Mouse (Mus musculus) activated CD4-positive, CD25-positive, alpha-beta regulatory T cell, adult 4 months (primary cell): Measurements from ENCODE around the gene Bcl9. TPM values are rescaled to one million over a fixed set of nuclear protein-coding genes. Genes with fewer than 3 reads are reported as not detected.

ENCODE experiments used
- ATAC-seq: one replicate; pipeline ENCODE4 v1.8.0; 2017
- polyA plus RNA-seq, 2 experiments: library from polyadenylated mRNA; unstranded; fragments of 100-300 nt; shearing (Covaris generic); gene quantifications; one replicate each; pipeline ENCODE4 v1.2.1; 2017

The Bcl9 gene
- polyA plus RNA-seq, 2 experiments from 2014 or later: 2.7 to 3.2 TPM

- no peak for ATAC-seq
These were observed 65.9 kb downstream of the Bcl9 start for GRCm38 (mm10) chr3:97231857-97232256.

DNA sequence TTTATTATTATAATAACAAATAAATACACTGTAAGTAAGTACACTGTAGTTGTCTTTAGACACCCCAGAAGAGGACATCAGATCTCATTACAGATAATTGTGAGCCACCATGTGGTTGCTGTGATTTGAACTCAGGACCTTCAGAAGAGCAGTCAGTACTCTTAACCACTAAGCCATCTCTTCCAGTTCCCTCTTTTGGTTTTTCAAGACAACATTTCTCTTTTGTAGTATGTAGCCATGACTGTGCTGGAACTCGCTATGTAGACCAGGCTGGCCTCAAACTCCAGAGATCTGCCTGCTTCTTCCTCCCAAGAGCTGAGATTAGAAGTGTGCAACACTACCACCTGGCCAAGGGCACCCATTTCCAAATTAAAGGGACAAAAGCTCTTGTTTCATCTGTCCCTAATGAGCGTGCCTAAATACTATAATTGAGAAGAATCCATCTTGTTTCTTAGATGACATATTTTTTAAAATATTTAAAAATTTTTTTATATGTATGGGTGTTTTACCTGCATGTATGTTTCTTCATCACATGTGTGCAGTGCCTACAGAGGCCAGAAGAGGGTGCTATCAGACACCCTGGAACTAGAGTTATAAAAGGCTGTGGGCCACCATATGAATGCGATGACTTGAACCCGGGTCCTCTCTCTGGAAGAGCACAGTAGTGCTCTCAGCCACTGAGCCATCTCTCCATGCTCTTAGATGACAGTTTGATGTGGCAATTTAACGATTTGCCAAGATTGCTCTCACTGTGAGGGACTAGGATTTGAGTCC is 66.9 kb downstream of the Bcl9 start:
- ATAC-seq: no peak

DNA sequence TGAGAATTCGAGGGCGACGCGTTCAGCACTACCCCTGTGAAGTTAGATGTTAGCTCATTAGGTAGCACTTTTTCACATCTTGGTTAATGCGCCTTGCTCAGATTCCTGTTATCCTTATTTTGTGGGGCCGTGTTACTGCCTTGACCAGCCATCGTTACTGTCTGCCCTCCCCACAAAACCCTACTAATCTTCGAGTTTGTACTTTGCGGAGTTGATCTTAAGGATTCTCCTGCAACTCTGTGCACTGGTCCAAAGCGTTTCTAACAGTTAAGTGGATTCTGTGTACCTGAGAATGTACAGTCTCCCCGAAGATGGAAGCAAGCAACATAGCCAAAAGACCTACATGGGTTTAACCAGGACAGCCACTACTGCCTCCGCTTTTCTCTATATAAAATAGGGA is 69.3 kb downstream of the Bcl9 start:
- no peak for ATAC-seq

- no peak for ATAC-seq
These were observed 69.7 kb downstream of the Bcl9 start for GRCm38 (mm10) chr3:97228020-97228419.

DNA sequence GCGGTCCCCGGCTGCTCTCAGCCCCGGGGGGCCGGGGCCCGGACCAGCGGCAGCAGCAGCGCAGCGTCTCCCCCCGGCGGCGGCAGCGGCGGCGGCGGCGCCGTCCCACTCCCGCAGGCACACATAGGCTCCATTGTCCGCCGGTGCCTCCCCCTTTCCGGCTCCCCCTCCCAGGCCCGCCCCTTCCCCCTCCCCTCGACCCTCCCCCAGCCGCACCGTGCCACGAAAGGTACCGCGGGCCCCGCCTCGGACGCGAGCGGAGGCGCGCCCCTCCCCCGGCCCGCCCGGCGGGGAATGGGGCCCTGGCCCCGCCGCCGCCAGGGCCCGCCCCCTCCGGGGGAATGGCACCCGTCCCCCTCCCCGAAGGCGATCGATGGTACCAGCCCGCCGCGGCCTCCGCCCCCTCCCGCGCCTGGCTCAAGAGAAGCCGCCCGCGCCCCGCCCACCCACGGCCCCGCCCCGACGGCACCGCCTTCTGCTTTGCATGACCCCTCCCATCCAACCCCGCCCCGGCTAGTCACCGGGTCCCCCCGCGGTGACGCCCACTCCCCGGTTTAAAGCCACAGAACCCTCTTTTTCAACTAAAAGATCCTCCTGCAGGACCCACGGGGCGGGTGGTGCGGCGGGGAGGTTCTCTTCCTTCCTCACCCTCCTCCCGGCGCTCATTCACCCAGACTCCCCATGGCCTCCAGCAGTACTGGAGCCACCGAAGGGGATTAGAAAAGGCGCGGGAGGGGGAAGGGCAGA is 70.3 kb downstream of the Bcl9 start:
- peak; percentile 80 for ATAC-seq

DNA sequence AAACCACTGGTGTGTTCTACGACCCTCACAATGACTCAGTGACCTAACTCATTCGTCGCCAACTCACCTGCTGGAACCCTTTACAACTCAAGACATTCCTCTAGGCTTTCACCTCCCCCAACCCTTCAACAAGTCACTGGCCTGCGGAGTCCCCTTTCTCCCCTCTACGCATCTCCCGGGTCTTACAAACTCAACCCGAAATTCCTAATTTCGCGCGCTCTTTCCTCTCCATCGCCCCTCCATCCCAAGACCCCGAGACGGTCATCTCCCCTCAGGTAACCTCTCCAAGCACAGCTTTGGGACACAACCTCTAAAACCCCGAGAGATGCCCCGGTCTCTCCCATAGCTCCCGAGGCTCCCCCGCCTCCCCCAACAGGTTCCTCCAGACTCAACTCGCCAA is 71.0 kb downstream of the Bcl9 start:
- no peak for ATAC-seq

DNA sequence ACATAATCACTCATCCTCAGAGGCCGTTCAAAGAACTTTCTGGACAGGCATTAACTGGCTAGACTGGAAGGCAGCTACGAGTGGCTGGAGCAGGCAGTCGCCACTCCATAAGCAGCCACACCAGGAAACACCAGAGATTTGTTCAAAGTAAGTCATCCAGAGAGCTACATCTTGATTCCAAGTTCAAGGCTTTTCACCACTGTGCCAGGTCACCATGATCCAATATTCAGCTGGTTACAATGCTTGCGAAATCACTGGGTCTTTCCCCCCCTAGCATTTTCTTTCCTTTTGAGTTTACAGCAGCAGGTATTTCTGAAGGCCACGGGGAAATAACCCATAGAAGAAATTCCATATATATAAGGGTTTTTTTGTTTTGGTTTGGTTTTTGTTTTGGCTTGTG is 72.5 kb downstream of the Bcl9 start:
- ATAC-seq: no peak

GRCm38 (mm10) chr3:97223261-97223660 is 74.5 kb downstream of the Bcl9 start:
- no peak for ATAC-seq

DNA sequence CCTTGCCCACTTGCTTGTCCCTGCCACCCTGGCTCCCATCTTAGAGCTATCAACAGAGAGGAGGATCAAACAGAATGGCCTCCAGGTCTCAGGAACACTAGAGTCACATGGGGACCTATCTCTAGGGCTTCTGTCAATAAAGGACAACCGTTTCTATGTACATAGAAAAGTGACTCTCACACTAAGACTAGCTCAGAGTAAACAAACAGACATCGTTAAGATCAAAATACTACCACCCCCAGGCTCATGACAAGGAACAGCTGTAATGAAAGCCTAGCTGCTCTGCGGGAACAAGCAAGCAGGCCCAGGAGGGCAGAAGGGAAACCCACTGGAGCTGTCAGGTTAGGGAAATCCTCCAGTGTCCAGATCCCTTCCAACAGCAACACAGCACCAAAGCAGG is 82.2 kb downstream of the Bcl9 start:
- ATAC-seq: no peak

DNA sequence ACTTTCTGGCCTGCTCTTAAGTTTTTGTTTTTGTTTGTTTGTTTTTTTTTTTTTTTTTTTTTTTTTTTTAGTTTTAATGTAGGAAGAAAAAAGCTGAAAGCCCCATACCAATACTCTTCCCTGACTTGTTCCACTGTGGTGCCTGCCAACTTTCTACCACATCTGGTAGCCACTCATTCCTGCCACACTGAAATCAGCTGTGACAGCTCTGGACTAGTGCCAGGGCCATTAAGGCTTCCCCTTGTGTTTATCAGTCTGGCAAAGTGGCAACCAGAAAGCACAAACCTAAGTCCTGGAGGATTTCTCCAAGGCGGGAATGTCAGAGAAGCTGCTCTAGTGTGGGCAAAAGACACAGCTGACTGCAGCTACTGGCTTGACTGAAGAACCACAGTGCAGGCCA is 83.3 kb downstream of the Bcl9 start:
- ATAC-seq: no peak

DNA sequence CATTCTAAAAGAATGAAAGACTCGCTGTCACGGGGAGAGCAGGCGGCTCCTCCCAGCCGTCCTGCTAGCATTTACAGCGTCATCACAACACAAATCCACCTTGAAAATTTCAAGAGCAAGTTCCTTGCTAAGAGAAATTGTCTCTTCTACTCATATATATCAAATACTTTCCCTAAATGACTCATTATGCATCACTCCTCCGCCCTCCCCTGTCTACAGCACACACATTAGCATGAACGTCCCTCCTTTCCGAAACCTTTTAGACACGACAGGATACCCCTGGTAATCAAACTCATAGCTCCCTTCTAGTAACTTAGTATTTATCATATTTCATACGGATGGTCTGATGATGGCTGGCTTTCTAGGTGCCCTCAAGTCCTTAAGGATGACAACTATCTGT is 83.8 kb downstream of the Bcl9 start:
- ATAC-seq: peak; percentile 49

GRCm38 (mm10) chr3:97211177-97211576 is 86.5 kb downstream of the Bcl9 start:
- peak; percentile 82 for ATAC-seq

DNA sequence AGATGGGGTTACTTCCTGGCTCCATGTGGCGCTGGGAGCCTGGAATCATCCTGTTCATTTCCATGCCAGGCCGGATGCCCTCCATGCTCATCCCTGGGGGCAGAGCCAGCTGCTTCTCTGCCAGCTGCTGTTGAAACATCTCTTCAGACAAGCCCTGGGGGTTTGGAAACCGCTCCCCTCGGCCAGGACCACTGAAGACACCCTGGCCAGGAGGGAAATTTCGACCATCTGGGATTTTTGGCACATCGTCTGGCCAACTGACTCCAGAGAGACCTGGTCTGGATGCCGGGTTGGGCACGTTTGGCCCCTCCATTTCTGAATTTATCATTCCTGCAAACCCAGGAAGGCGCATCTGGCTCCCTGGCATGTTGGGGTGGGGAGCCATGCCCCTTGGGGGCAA is 88.4 kb downstream of the Bcl9 start:
- ATAC-seq: no peak

DNA sequence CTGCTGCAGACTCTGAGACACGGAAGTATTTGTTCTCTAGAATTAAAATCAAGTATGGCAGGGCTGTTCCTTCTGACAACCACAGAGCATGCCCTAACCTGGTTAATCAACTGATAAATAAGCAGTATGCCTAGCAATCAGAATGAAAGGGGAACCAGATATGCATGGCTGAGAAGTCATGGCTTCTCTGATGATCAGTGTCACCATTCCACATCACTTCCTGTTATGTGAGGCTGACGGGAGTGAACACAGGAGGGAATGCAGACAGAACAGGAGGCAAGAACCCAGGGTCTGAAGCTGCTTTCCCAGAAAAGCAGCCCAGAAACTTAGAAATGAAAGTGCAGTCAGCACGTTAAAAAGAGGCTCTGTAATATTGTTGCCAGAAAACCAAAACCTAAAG is 91.2 kb downstream of the Bcl9 start:
- ATAC-seq: no peak

- no peak for ATAC-seq
These were observed 93.8 kb downstream of the Bcl9 start for GRCm38 (mm10) chr3:97203880-97204279.

- peak; percentile 66 for ATAC-seq
These were observed 95.8 kb downstream of the Bcl9 start for GRCm38 (mm10) chr3:97201943-97202342.

- no peak for ATAC-seq
These were observed 98.5 kb downstream of the Bcl9 start for GRCm38 (mm10) chr3:97199261-97199660.

DNA sequence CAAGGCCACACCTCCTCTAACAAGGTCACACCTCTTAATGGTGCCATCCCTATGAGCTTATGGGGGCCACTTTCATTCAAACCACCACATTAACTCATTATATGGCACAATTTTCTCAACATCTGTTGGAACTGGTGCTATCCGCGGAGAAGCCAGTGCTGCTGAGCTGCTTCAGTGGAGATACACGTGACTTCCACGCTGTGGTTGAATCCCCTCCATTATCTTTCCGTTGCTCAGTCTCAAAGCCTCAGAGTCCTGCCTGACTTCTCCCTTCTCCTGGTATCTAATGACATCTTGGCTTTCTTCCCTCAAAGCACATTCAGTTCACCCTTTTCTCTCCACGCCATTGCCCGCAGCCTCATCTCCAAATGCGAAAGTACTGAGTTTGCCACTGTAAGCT is 101.1 kb downstream of the Bcl9 start:
- ATAC-seq: no peak

DNA sequence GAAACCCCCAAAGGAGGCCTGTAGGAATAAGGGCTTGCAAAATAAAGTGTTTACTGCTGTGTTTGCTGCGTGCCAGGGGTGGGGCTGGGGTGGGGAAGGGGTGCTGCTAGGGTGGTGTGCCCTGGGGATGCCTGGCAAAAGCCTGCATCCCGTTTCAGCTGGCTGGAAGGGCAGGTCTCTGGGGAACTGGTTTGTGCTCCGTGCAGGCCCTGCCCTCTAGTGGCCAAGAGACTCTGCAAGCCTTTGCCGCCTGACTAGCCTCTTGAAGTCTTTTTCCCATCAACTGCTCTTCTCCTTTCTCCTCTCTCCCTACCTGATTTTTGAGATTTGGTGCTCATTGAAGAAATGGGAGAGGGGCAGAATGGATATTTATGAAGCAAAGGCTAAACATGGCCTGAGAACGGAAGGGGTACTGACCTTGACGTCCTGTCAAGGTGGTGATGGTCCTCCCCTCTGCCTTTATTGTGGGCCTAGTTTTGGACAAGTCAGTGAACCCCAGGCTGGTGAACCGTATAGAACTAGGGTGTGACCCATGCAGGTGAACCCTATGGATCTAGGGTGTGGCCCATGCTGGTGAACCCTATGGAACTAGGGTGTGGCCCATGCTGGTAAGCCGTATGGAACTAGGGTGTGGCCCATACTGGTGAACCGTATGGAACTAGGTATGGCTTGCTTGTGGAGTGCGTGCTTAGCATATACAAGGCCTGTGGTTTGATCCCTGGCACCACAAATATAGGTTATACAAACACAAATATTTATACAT is 112.4 kb downstream of the Bcl9 start:
- ATAC-seq: peak; percentile 52

DNA sequence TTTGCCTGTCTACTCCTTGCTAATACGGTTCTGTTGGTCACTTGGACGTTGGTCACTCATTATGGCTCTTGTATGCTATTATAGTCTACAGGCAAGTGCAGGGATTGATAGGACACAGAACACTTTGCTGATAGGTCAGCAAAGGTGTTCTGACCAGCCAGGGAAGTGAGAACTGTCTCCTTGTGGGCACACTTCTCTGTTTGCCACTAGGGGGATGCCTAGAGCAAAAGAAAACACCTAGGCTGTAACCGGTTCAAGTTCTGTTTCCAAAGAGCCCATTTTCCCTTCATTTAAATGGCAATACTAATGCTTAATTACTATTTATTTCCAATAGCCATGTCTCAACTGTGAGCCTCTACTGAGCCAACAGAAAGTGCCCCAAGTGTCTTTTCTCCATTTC is 113.9 kb downstream of the Bcl9 start:
- ATAC-seq: no peak

GRCm38 (mm10) chr3:97180527-97180926 is 117.2 kb downstream of the Bcl9 start:
- no peak for ATAC-seq

GRCm38 (mm10) chr3:97178885-97179284 is 118.8 kb downstream of the Bcl9 start:
- no peak for ATAC-seq

DNA sequence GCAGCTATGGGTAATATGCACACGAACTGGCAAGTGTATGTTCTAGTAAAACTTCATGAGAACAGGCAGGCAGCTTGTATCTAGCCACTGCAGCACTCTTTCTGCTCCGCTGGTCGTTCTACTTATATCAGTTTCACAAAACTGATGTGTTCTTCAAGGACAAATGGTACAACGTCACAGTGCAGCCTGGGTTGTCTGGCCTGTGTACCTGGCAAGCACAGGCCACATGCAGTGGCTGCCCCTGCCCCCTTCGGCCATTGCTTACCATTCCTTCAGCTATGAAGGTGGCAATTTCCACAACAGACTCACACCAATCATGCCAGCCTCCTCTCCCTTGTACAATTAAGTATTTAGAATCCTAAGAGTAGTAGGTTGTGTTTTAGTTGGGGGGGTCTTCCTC is 125.1 kb downstream of the Bcl9 start:
- ATAC-seq: no peak

DNA sequence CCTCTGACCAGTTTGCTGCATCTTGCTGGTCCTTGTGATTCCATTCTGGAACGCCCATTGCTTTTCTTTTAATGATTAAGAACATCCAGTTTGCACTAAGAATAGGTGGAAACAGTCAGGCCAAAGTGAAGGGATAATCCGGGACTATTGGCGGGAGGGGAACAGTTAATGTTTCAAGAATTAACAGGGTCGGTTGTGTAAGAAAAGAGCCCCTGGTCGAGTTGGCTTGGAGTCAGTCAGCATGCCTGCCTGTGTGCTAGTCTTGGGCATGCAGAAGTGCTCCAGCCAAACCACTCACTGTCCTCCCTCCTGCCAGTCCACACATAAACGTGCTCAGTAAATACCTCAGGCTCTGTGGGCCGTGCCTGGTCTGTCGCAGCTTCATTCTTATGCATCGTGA is 125.5 kb downstream of the Bcl9 start:
- no peak for ATAC-seq
